14 mouse cellular contexts compared by ENCODE assay signal in the genomic region with DNA sequence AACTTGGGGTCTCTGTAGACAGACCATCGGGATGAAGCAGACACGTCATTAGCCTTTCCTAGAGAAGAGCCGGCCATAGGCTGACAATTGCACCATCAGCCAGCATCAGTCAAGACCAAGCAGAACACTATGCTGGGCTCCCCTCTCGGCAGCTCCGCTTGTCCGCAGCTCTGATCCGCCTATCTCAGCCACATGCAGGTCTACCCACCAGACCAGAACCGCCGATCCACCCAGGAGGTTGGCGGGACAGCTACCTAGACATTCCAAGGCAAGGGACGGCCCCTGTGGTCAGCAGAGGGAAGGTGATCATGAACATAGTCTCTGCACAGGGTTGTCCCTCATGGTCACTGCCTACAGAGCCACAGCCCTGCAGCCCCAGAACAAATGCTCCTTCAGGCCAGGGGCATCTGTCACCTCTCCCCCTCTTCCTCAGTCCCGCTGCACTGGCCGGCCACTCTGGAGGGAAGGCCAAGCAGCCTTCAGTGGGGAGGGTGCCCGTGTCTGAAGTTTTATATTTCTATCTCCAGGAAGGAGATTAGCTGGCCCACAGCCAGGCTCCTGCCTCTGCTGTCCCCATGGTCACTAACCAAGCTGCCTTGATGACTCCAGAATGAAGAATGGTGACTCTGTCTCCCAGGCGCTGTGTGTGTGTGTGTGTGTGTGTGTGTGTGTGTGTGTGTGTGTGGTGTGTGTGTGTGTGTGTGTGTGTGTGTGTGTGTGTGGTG. TPM values are rescaled to one million over a fixed set of nuclear protein-coding genes. Genes with fewer than 3 reads are reported as not detected.
DNase-seq lines count a peak whose midpoint lies in the region; ATAC-seq and TF ChIP-seq lines count a peak whose summit lies in the region.
"Had no signal": no experiment of that assay in that cellular context is flagged by ENCODE, and none has a peak within 500 bp of the region (broad histone marks: within the 10 kb centered on the region; RNA-seq: fewer than 3 reads in every experiment).

No protein-coding gene starts in this region.

- H3K4me3 ChIP-seq in cerebellum, adult 2 months (replicated peaks; ENCODE audit: insufficient read depth, low read depth, low read length): no peak overlapping the region
- no peak overlapping the region for H3K4me3 ChIP-seq in midbrain, embryonic 15.5 days
- H3K4me3 ChIP-seq: embryonic facial prominence, embryonic 13.5 days; limb, embryonic 15.5 days had no signal

- TF ChIP-seq POLR2A in cerebellum, adult 2 months (IDR thresholded peaks at IDR 0.05; ENCODE audit: borderline replicate concordance, insufficient read depth, low read length): no peak

- H3K27ac ChIP-seq in cerebellum, adult 2 months (ENCODE audit: insufficient read depth, low read length): peak overlapping the region; percentile 16; the same call in 1 of the 2 replicates
- H3K27ac ChIP-seq in midbrain, embryonic 15.5 days: no peak overlapping the region
- H3K27ac ChIP-seq: embryonic facial prominence, embryonic 13.5 days; limb, embryonic 15.5 days; stomach, postnatal 0 days had no signal

- H3K9me3 ChIP-seq in midbrain, embryonic 15.5 days: no peaks in the 10 kb centered on the region
- H3K9me3 ChIP-seq: embryonic facial prominence, embryonic 13.5 days; limb, embryonic 15.5 days had no signal

- no peak for ATAC-seq in cerebellum, adult (ENCODE audit: insufficient number of reproducible peaks, low FRiP score, low TSS enrichment)
- ATAC-seq in midbrain, embryonic 15.5 days (replicated peaks): 0 out of 2 replicates have a peak, but pooled peaks have one; percentile 12
- no peak for ATAC-seq in inflammation-experienced regulatory T-cells, adult 6 months
- ATAC-seq: Patski had no signal

- no peak for DNase-seq in cerebellum, adult 2 months
- DNase-seq in kidney, postnatal 10 days: peak; percentile 76
- no peak for DNase-seq in kidney, adult 11 months
- peak; percentile 64 for DNase-seq in ovary, postnatal 36 days (ENCODE audit: low spot score)
- no peak for DNase-seq in ovary, postnatal 10 days (ENCODE audit: low spot score)
- DNase-seq: right cerebral cortex, postnatal 14 days had no signal

- 37% methylated on average over 15 of the region's 15 CpGs for WGBS in cerebellum, adult 2 months
- 71% methylated on average over 15 of the region's 15 CpGs for WGBS in midbrain, embryonic 15.5 days

- H3K36me3 ChIP-seq in midbrain, embryonic 15.5 days (replicated peaks): no peaks in the 10 kb centered on the region

- H3K9ac ChIP-seq in midbrain, embryonic 15.5 days: no peak overlapping the region
- H3K9ac ChIP-seq: embryonic facial prominence, embryonic 13.5 days; limb, embryonic 15.5 days had no signal

- peaks cover 55% of the 10 kb centered on the region for H3K4me1 ChIP-seq in cerebellum, adult 2 months (ENCODE audit: control insufficient read depth, insufficient read depth, low read length)
- H3K4me1 ChIP-seq in midbrain, embryonic 15.5 days: peaks cover 40% of the 10 kb centered on the region

- no peak for TF ChIP-seq CTCF in cerebellum, adult 2 months (IDR thresholded peaks at IDR 0.05; ENCODE audit: borderline replicate concordance, insufficient read depth, low read depth, low read length)

- no peaks in the 10 kb centered on the region for H3K27me3 ChIP-seq in cerebellum, adult 2 months (ENCODE audit: control insufficient read depth, insufficient read depth, low read length)
- no peaks in the 10 kb centered on the region for H3K27me3 ChIP-seq in midbrain, embryonic 15.5 days (replicated peaks)
- H3K27me3 ChIP-seq: Patski had no signal

- H3K4me2 ChIP-seq in midbrain, embryonic 15.5 days: no peak overlapping the region
- H3K4me2 ChIP-seq: embryonic facial prominence, embryonic 13.5 days; limb, embryonic 15.5 days had no signal

RNA-seq across cellular contexts. Expression of gene Grin2c, which starts 32.6 kb away (rescaled TPM):
- polyA plus RNA-seq in cerebellum, adult 2 months (2012; rRNA removed): 249 and 283 TPM in 2 replicates
- polyA plus RNA-seq in midbrain, embryonic 15.5 days (2015; fragmentation: Nextera tagmentation; extraction: Ambion mirVana): 0.21 and 0.26 TPM in 2 replicates
- not detected for polyA plus RNA-seq in inflammation-experienced regulatory T-cells, adult 6 months (2017; shearing (Covaris generic))
- polyA plus RNA-seq: embryonic facial prominence, embryonic 13.5 days; heart, postnatal 0 days; Patski; stomach, postnatal 0 days had no signal

RNA-seq across cellular contexts. Expression of gene Fdxr, which starts 42.4 kb away (rescaled TPM):
- 53.5 and 56.8 TPM in 2 replicates for polyA plus RNA-seq in cerebellum, adult 2 months (2012; rRNA removed)
- polyA plus RNA-seq in midbrain, embryonic 15.5 days (2015; fragmentation: Nextera tagmentation; extraction: Ambion mirVana): 21.5 and 22.1 TPM in 2 replicates
- 10 to 100 TPM; 20.6 to 26.2 (median 23.7) TPM for polyA plus RNA-seq in inflammation-experienced regulatory T-cells, adult 6 months (2017; shearing (Covaris generic))

RNA-seq across cellular contexts. Expression of gene Nat9, which starts 46.8 kb away (rescaled TPM):
- polyA plus RNA-seq in cerebellum, adult 2 months (2012; rRNA removed): 30.8 and 37.5 TPM in 2 replicates
- 22.5 and 25.5 TPM in 2 replicates for polyA plus RNA-seq in midbrain, embryonic 15.5 days (2015; fragmentation: Nextera tagmentation; extraction: Ambion mirVana)
- 10 to 100 TPM; 14.2 to 21.0 (median 15.1) TPM for polyA plus RNA-seq in inflammation-experienced regulatory T-cells, adult 6 months (2017; shearing (Covaris generic))

RNA-seq across cellular contexts. Expression of gene Tmem104, which starts 47.2 kb away (rescaled TPM):
- polyA plus RNA-seq in cerebellum, adult 2 months (2012; rRNA removed): 12.5 and 13.3 TPM in 2 replicates
- polyA plus RNA-seq in midbrain, embryonic 15.5 days (2015; fragmentation: Nextera tagmentation; extraction: Ambion mirVana): 12.6 and 15.3 TPM in 2 replicates
- polyA plus RNA-seq in inflammation-experienced regulatory T-cells, adult 6 months (2017; shearing (Covaris generic)): 10 to 100 TPM in 1 of 3 experiments, 1 to 10 TPM in 2; 9.2 to 10.6 (median 9.8) TPM

Comparison
In these comparisons a context has a peak if more than half of its experiments do, and no peak if none do; other contexts are left out.
1. DNase-seq: peak in kidney, postnatal 10 days (single experiment) and ovary, postnatal 36 days (single experiment); none in cerebellum, adult 2 months (0 of 2), kidney, adult 11 months (single experiment) and ovary, postnatal 10 days (single experiment).
2. RNA of gene Grin2c, which starts 32.6 kb away (polyA plus RNA-seq): 249 to 283 TPM in cerebellum, adult 2 months; 0.21 to 0.26 TPM in midbrain, embryonic 15.5 days and not detected in inflammation-experienced regulatory T-cells, adult 6 months; every median in the first group is over 100 times any median in the second.